Mouse (Mus musculus) thymus, adult 2 months (tissue): ENCODE measurements around the gene Smg6.

ENCODE experiments used
- CTCF ChIP-seq: fragments of 200-500 bp; IDR thresholded peaks from 2 replicates; pipeline ENCODE4 v1.5.1; 2012; ENCODE audit warnings: mild to moderate bottlenecking, control low read depth, low read length, moderate library complexity, borderline replicate concordance; ENCODE audit not compliant: control insufficient read depth, poor library complexity, insufficient read depth; ENCODE audit errors: extremely low read depth
- POLR2A ChIP-seq: fragments of 200-500 bp; IDR thresholded peaks from 2 replicates; pipeline ENCODE4 v1.6.1; 2012; ENCODE audit warnings: mild to moderate bottlenecking, low read length, control low read depth, moderate library complexity; ENCODE audit not compliant: control insufficient read depth, poor library complexity, insufficient read depth; ENCODE audit errors: extremely low read depth

DNA sequence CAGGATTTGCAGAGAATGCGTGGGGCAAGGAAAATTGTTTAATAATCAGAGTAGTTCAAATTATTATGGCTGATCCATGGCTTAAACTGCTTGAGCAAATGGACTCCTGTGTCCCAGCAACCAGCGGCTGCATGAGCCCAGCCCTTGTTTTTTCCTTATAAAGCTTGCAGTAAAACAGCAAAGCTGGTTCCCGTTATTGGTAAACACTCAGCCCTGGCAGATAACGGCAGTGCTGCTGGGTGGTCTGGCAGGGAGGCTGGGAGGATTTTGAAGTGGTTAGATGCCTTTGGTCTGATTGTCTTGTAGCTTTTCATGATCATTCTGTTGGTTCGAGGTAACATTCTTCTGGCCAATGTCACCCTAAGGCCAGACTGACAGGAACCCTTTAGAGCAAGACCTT lies 230.8 kb downstream of the Smg6 start:
- TF ChIP-seq CTCF (no peak), POLR2A (no peak)
